Mouse (Mus musculus): Measurements from ENCODE around the gene 1810009A15Rik.

GRCm38 (mm10) chr19:8919000-8919399, 30.3 kb downstream of the 1810009A15Rik start:
- TF ChIP-seq CTCF (IDR thresholded peaks at IDR 0.05; ENCODE audit: low read depth): no peak
- TF ChIP-seq EP300 (IDR thresholded peaks at IDR 0.05; ENCODE audit: low read depth): no peak
